Mouse (Mus musculus) hindbrain, postnatal 0 days (tissue): ENCODE data around the gene Senp1. TPM values are rescaled to one million over a fixed set of nuclear protein-coding genes. Genes with fewer than 3 reads are reported as not detected.

ENCODE experiments used
- ATAC-seq: fragments of 200-750 bp; cut with Nextera tagmentation; 2 replicates; pipeline ENCODE4 v1.8.0; 2017; ENCODE audit warnings: mild to moderate bottlenecking, moderate TSS enrichment, moderate library complexity
- DNase-seq: peaks from one replicate; pipeline ENCODE4 v3.0.0-alpha.2; 2015; ENCODE audit warnings: low spot score
- H3K27ac ChIP-seq: fragments of 300-500 bp; sonication (generic); 2 replicates; pipeline ENCODE4 v1.5.1; 2014; ENCODE audit warnings: mild to moderate bottlenecking
- H3K27me3 ChIP-seq: fragments of 300-500 bp; sonication (generic); 2 replicates; pipeline ENCODE4 v1.6.1; 2014; ENCODE audit warnings: low read length, mixed read lengths; ENCODE audit not compliant: insufficient read depth
- H3K36me3 ChIP-seq: fragments of 300-500 bp; sonication (generic); 2 replicates; pipeline ENCODE4 v1.6.1; 2014; ENCODE audit warnings: low read length, mixed read lengths; ENCODE audit not compliant: insufficient read depth
- H3K4me1 ChIP-seq: fragments of 300-500 bp; sonication (generic); 2 replicates; pipeline ENCODE4 v1.6.1; 2014; ENCODE audit warnings: antibody characterized with exemption, low read length, mixed read lengths; ENCODE audit not compliant: insufficient read depth
- H3K4me2 ChIP-seq: fragments of 300-500 bp; sonication (generic); 2 replicates; pipeline ENCODE4 v1.6.1; 2014; ENCODE audit warnings: low read depth, mild to moderate bottlenecking, low read length, moderate library complexity, mixed read lengths
- H3K4me3 ChIP-seq: fragments of 300-500 bp; sonication (generic); 2 replicates; pipeline ENCODE4 v1.5.1; 2014; ENCODE audit warnings: low read length
- H3K9ac ChIP-seq: fragments of 300-500 bp; sonication (generic); replicated peaks from 2 replicates; pipeline ENCODE4 v1.6.1; 2014; ENCODE audit warnings: mild to moderate bottlenecking, low read length, moderate library complexity, mixed read lengths
- H3K9me3 ChIP-seq: fragments of 300-500 bp; sonication (generic); 2 replicates; pipeline ENCODE4 v1.6.1; 2016; ENCODE audit warnings: low read length, mixed read lengths
- CTCF ChIP-seq: IDR thresholded peaks from 2 replicates; pipeline ENCODE4 v1.5.1; 2016; ENCODE audit warnings: antibody characterized with exemption, control low read depth, low read depth
- WGBS: fragments of 180-500 bp; shearing (Covaris S2); extraction: QIAGEN DNeasy Blood & Tissue Kit; methylation state at CpG from one replicate; pipeline ENCODE4 v1.1.7; 2014; 5-methylcytosine and 5-hydroxymethylcytosine counted together
- polyA plus RNA-seq: library from polyadenylated mRNA; unstranded; fragments of >200 nt; fragmentation: Nextera tagmentation; extraction: Ambion mirVana; gene quantifications from 2 replicates; pipeline ENCODE4 v1.2.1, GENCODE M21; 2015
- total RNA-seq: library from RNA; depleted of rRNA; stranded (reverse); fragments of >200 nt; gene quantifications from 2 replicates; pipeline ENCODE4 v1.2.3, GENCODE M21; 2014

Senp1 gene
- total and polyA plus RNA-seq, 2 experiments from 2014 or later, result 12.5 to 15.0 TPM

GRCm38 (mm10) chr15:98119363-98119762 lies 25.8 kb upstream of the Senp1 start:
- Histone ChIP-seq H3K27me3 (no peaks in the 10 kb centered on the region), H3K4me2 (no peak overlapping the region), H3K9ac (no peak overlapping the region), H3K4me3 (no peak overlapping the region), H3K36me3 (peaks cover 66% of the 10 kb centered on the region), H3K4me1 (no peaks in the 10 kb centered on the region), H3K9me3 (no peaks in the 10 kb centered on the region), H3K27ac (no peak overlapping the region)
- TF ChIP-seq CTCF, result no peak
- no peak for ATAC-seq
- DNase-seq, result no peak
- WGBS, result 80% methylated on average over 12 of the region's 12 CpGs

GRCm38 (mm10) chr15:98116287-98116686 lies 22.7 kb upstream of the Senp1 start:
- H3K9ac ChIP-seq, result no peak overlapping the region
- H3K36me3 ChIP-seq, result peaks cover 47% of the 10 kb centered on the region
- no peaks in the 10 kb centered on the region for H3K9me3 ChIP-seq
- H3K27me3 ChIP-seq, result no peaks in the 10 kb centered on the region
- H3K4me3 ChIP-seq, result no peak overlapping the region
- DNase-seq (no peak), ATAC-seq (no peak)
- no peaks in the 10 kb centered on the region for H3K4me1 ChIP-seq
- 88% methylated on average over 5 of the region's 5 CpGs for WGBS
- H3K27ac ChIP-seq, result no peak overlapping the region
- no peak overlapping the region for H3K4me2 ChIP-seq
- TF ChIP-seq CTCF, result no peak

- WGBS, result 93% methylated on average over 9 of the region's 9 CpGs
Observed at GRCm38 (mm10) chr15:98115779-98116163, 22.2 kb upstream of the Senp1 start.

GRCm38 (mm10) chr15:98114852-98115778 lies 21.6 kb upstream of the Senp1 start:
- Histone ChIP-seq H3K9me3 (no peaks in the 10 kb centered on the region), H3K9ac (no peak overlapping the region), H3K4me2 (no peak overlapping the region), H3K36me3 (peaks cover 36% of the 10 kb centered on the region), H3K27me3 (no peaks in the 10 kb centered on the region), H3K27ac (no peak overlapping the region), H3K4me1 (0 out of 2 replicates have a peak, but pooled peaks cover under 1% of the 10 kb centered on the region), H3K4me3 (no peak overlapping the region)
- no peak for TF ChIP-seq CTCF
- ATAC-seq, result no peak
- DNase-seq, result no peak
- WGBS, result 89% methylated on average over 10 of the region's 10 CpGs

More at GRCm38 (mm10) chr15:98115779-98116163, 22.2 kb upstream of the Senp1 start:
- H3K4me1 ChIP-seq, result no peaks in the 10 kb centered on the region
- DNase-seq (no peak), ATAC-seq (no peak)
- H3K27ac ChIP-seq, result no peak overlapping the region
- no peak overlapping the region for H3K4me2 ChIP-seq
- peaks cover 42% of the 10 kb centered on the region for H3K36me3 ChIP-seq
- H3K9ac ChIP-seq, result no peak overlapping the region
- no peaks in the 10 kb centered on the region for H3K9me3 ChIP-seq
- H3K27me3 ChIP-seq, result no peaks in the 10 kb centered on the region
- no peak for TF ChIP-seq CTCF
- H3K4me3 ChIP-seq, result no peak overlapping the region

GRCm38 (mm10) chr15:98114098-98114851 lies 20.7 kb upstream of the Senp1 start:
- Histone ChIP-seq H3K4me1 (peaks cover 9% of the 10 kb centered on the region; the same call in 1 of the 2 replicates), H3K27me3 (no peaks in the 10 kb centered on the region), H3K9me3 (no peaks in the 10 kb centered on the region), H3K4me3 (no peak overlapping the region), H3K27ac (no peak overlapping the region), H3K36me3 (peaks cover 30% of the 10 kb centered on the region), H3K9ac (no peak overlapping the region), H3K4me2 (no peak overlapping the region)
- DNase-seq (no peak), ATAC-seq (no peak)
- WGBS, result 80% methylated on average over 10 of the region's 10 CpGs
- TF ChIP-seq CTCF, result no peak

GRCm38 (mm10) chr15:98111791-98112190 lies 18.2 kb upstream of the Senp1 start:
- WGBS, result 72% methylated on average over 5 of the region's 5 CpGs
- DNase-seq, result no peak
- no peak overlapping the region for H3K27ac ChIP-seq
- peaks cover 17% of the 10 kb centered on the region for H3K36me3 ChIP-seq
- no peak overlapping the region for H3K4me2 ChIP-seq
- TF ChIP-seq CTCF, result no peak
- H3K9me3 ChIP-seq, result no peaks in the 10 kb centered on the region
- H3K4me1 ChIP-seq, result peaks cover 14% of the 10 kb centered on the region; the same call in 1 of the 2 replicates
- H3K27me3 ChIP-seq, result no peaks in the 10 kb centered on the region
- H3K9ac ChIP-seq, result no peak overlapping the region
- no peak overlapping the region for H3K4me3 ChIP-seq
- ATAC-seq, result no peak
